Mouse (Mus musculus): ENCODE results near the gene Amz2.

Gene Amz2

GRCm38 (mm10) chr11:109470170-109470569, 44.4 kb downstream of the Amz2 start:
- no peak for DNase-seq (ENCODE audit: low read depth, low spot score)

- peak; percentile 42 for DNase-seq (ENCODE audit: low read depth, low spot score)
Measured at GRCm38 (mm10) chr11:109470921-109471861, 45.4 kb downstream of the Amz2 start.

GRCm38 (mm10) chr11:109472171-109472691, 46.5 kb downstream of the Amz2 start:
- DNase-seq (ENCODE audit: low read depth, low spot score) = peak; percentile 51

GRCm38 (mm10) chr11:109472821-109473170, 47.0 kb downstream of the Amz2 start:
- no peak for DNase-seq (ENCODE audit: low read depth, low spot score)

DNA sequence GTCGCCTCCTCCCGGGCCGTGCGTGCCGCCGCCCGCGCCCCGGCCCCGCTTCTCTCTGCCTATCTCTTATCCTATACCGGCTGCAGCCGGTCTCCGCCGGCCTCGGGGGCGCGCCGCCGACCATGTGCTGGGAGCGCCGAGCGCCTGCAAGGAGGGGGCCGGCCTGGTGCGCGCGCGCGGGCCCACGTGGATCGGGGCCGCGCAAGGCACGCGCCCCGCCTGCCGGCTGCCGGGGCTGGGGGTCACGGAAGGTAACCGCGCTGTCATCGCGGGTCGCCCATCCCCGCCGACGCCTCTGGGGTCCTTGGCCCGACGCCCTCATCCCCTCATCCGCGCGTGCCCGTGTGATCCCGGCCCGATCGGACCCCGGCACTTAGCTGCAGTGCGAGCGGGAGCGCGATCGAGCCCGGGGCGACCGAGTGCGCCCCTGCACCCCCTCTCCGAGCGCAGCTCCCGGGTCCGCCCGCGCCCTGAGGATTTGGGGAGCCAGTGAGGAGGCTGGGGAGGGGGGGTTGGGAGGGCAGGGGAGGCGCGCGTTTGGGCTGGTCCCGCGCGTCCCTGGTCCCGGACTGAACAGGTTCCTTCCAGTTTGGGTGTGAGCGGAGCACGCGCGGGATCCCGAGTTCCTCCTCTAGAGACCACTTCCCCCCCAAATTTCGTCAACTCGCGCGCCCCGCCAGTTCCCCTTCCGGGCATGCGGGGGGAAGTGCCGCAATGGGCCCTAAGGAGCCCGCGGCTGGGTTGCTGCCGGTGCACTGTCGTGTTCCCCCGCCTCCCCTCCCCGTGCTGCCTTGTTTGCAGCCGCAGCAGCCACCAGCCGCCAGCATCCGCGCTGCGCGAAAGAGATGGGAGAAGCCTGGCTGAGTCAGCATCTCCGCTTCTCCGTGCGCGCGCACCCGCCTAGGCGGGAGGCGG, 47.7 kb downstream of the Amz2 start, which contains the start of the genes Arsg and Slc16a6:
Arsg (plus strand) TSS at position 204 of the 915 bp plus-strand sequence.
Slc16a6 (minus strand) TSS at position 428 of the 915 bp plus-strand sequence.
- peak; percentile 80 for DNase-seq (ENCODE audit: low read depth, low spot score)

- no peak for DNase-seq (ENCODE audit: low read depth, low spot score)
Measured at GRCm38 (mm10) chr11:109474086-109474742, 48.5 kb downstream of the Amz2 start.

- no peak for DNase-seq (ENCODE audit: low read depth, low spot score)
Measured at GRCm38 (mm10) chr11:109474836-109475235, 49.1 kb downstream of the Amz2 start.

DNA sequence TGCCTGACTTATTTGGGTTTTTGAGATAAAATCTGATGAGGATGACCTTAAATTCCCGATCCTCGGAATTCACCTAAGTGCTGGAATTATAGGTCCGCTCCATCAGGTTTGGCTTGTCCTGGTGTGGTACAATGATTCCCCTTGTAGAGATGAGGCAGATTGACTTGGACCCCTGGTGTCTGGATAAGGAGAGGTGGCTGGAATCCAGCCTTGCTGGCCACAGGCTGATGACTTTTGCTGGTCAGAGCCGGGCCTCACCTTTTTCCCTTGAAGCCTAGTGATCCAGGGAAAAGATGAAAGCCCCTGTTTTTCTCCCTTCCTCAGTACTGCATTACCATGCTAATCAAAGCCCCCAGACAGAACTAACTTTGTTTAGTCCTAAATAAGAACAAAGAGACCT, 50.0 kb downstream of the Amz2 start:
- DNase-seq (ENCODE audit: low read depth, low spot score) = no peak

DNA sequence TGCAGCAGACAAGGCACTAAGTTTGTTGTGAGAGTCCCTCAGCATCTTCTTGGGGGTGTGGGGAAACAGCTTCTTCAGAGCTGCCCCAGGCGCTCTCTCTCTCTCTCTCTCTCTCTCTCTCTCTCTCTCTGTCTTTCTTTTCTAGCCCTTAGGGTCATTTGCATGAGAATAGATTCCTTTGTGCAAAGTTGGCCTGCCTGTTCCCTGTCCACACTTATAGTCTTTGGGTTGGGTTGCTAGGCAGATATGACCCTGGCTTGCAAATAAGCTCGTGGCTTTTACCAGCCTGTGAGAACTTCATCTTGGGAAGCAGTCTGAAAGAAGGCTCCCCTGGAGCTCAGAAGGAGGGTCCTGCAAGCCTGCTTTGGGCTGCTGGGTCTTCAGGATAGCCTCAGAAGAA, 50.5 kb downstream of the Amz2 start:
- no peak for DNase-seq (ENCODE audit: low read depth, low spot score)

DNA sequence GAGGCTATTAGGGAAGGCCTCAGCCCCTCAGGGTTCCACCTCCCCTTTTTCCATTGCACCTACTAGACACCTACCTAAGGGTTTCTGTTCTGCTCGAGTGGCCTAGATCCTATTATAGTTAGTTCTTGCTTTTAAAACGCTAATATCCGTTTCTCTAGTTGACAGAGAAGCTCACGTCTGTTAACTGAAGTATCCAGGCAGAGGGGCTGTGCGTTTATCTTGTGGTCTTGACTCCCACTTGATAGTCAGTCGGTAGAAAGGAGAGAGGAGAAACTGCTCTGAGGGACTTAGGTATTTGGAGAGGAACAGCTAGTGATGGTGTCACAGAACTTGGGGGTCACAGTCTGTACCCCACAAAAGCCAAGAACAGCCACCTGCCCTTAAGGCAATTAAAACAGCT, 50.9 kb downstream of the Amz2 start:
- no peak for DNase-seq (ENCODE audit: low read depth, low spot score)

GRCm38 (mm10) chr11:109477606-109478380, 52.0 kb downstream of the Amz2 start:
- DNase-seq (ENCODE audit: low read depth, low spot score) = no peak

GRCm38 (mm10) chr11:109479575-109480285, 54.0 kb downstream of the Amz2 start:
- no peak for DNase-seq (ENCODE audit: low read depth, low spot score)

GRCm38 (mm10) chr11:109480440-109480839, 54.7 kb downstream of the Amz2 start:
- DNase-seq (ENCODE audit: low read depth, low spot score) = no peak

GRCm38 (mm10) chr11:109485398-109486045, 59.8 kb downstream of the Amz2 start:
- DNase-seq (ENCODE audit: low read depth, low spot score) = no peak

DNA sequence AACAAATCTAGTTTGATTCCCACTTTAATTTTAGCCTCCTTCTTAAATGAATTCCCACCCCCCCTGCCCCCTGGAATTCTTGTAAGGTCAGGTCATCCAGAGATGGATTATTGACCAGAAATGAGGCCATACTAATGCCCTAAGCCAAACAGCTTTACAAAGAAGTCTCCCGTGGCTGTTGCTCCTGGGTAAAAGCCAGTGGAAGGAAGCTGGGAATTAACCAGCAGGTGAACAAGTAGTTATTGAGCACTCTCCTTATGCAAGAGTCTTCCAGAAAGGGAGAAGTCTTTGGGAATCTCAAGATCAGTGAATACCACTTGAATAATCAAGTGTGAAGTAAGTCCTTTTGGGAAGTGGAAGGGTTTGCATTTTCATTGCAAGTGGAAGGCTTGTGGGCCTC, 61.4 kb downstream of the Amz2 start:
- no peak for DNase-seq (ENCODE audit: low read depth, low spot score)

GRCm38 (mm10) chr11:109487991-109488684, 62.4 kb downstream of the Amz2 start:
- DNase-seq (ENCODE audit: low read depth, low spot score) = no peak

- DNase-seq (ENCODE audit: low read depth, low spot score) = no peak
Measured at GRCm38 (mm10) chr11:109489763-109490162, 64.0 kb downstream of the Amz2 start.

GRCm38 (mm10) chr11:109491844-109492243, 66.1 kb downstream of the Amz2 start:
- no peak for DNase-seq (ENCODE audit: low read depth, low spot score)

Data from c-Kit-negative CD71-positive TER-119-positive erythroid progenitor cells, embryonic 14.5 days (primary cell).